Mouse (Mus musculus): ENCODE measurements around the gene Kazald1. TPM values are rescaled to one million over a fixed set of nuclear protein-coding genes. Genes with fewer than 3 reads are reported as not detected.
A peak's percentile ranks its signal among the peaks of the same experiment; 100 is the strongest.

Kazald1 gene
- total RNA-seq, 2 experiments from 2014 or later = 5.4 to 6.3 TPM

DNA sequence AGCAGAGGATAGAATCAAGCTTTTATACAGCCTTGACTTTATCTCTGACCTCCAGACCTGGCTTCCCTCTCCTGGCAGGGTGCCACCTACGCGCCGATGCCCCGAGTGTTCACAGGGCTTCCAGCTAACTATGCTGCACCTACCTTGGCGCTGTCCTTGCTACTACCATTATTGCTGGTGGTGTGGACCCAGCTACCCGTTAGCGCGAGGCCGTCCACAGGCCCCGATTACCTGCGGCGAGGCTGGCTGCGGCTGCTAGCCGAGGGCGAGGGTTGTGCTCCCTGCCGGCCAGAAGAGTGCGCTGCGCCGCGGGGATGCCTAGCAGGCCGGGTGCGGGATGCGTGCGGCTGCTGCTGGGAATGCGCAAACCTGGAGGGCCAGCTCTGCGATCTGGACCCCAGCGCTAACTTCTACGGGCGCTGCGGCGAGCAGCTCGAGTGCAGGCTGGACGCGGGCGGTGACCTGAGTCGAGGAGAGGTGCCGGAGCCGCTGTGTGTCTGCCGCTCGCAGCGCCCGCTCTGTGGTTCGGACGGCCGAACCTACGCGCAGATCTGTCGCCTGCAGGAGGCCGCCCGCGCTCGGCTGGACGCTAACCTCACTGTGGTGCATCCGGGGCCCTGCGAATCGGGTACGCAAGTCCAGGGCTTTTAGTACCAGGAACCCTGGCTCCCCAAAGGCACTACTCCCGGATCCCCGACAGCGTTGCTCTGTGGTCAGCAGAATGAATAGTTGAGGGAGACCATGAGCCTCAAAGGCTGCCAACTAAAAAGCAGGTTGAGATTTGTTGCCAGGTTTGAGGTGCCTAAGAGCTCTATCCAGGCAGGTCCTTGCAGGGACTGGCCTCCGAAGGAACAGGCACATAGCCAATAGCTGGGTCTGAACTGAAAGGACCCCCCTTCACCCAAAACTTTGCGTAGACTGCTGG lies 1.8 kb downstream of the Kazald1 start:
- peak; percentile 57 for DNase-seq

DNA sequence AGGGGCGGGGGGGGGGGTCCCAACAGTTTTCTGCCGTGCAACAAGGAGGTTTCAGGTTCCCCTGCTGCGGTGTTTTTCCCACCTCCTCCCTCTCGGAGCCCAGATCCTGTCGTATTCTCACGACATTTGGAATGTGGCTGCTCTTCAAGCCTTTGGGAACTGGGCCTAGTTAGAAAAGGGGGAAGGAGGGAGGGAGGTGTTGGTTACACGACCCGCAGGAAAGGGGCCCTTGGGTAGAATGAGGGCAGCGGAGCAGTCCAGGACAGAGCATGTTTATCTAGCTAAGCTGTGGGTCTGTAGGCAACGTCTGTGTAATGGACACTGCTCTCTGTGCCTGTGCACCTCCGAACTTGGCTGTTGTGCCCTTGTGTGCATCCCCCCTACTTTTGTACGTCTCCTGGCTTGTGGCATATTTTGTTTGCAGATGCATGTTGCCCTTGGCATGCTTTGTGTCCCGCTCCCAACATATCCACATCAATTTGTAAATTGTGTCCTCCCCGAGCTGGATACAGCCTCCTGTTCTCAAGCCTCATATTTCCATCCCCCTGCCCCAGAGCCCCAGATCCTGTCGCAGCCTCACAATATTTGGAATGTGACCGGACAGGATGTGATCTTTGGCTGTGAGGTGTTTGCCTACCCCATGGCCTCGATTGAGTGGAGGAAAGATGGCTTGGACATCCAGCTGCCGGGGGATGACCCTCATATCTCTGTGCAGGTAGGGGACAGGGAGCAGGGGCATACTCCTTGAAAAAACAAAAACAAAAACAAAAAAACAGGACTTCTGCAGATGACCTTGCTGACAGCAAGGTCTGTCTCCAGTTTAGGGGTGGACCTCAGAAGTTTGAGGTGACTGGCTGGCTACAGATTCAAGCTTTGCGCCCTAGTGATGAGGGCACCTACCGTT lies 3.0 kb downstream of the Kazald1 start:
- DNase-seq = no peak

DNA sequence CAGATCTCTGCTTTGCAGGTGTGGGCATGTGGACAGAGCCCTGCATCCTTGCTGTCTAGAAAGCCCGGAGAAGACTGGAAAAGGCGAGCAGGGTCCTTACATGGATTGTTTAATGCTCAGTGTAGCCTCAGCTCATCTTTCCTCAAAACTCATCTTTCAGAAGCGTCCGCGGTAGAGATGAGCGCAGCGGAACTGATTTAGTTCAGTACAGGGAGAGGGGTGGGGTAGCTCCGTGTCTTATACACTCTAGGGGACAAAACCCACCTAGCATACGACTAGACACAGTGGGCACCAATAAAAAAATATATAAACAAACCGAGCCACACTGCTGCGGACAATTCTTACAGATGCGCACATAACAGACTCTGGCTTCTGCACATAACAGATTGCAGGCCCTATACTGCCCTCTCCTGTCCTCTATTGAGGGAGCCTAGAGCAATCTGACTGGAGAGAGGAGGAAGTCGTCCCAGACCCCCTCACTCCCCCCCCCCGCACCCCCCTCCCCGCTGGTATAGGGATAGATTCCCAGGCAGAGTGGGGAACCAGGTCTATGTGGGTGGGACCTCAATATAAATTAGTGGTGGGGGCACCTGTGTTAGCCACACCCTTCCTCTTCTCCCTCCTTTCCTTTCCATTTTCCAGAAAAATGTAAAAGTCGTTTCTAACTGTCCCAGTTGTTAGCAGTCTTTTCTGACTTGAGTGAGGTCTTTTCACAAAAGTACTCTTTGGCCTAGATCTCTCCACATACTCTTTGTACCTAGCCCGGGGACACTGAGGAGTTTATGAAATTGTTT lies 4.1 kb downstream of the Kazald1 start:
- no peak for DNase-seq

DNA sequence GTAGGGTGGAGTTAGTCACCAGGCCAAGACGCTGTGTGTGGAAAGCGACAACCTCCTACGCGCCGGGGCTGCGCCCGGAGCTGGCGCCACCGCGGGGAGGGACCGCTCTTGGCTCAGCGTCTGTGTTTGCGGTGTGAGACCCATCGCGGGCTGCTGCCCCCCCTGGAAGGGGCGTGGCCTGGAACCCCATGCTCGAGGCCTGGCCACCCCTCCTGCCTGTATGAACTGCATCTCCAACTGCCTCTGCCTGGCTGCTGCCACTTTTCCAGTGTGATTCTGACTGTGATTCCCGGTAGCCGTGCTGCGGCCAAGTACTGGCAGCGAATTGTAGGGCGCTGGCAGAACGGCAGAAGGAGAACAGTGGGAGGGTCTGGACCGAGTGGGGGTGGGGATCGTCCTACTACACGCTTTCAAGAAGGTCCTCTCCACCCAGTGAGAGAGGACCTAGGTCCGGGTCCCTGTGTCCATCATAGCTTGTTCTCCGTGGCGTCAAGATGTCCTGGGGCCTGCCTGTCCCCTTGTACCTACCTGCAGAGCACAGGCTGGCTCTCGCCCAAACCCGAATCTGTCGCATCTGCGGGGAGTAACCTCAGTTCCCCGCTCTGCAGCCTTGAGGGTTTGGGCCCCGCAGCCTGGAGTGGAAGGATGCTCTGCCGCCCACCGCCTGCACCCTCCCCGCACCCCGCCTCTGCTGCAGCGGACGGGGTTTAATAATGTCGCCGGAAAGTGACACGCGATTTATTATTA lies 4.9 kb downstream of the Kazald1 start:
- DNase-seq = peak; percentile 76

DNA sequence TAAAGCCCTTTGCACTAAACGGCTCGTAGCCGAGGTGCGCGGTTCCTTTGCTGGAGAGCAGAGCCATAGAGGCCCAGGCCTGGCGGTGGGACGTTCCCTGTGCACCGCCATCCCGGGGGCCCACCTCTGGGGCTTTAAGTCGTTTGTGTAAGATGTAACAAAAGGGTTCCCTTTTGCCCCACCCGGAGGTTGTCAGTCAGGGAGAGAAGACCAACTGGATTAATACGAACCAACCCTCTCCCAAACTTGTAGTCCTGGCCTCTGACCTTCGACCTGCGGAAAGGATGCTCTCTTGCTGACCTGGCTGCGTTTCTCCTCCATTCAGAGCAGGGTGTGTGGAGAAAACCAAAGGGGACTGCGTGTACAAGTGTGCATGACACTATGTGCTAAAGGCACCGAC lies 5.7 kb downstream of the Kazald1 start:
- DNase-seq = no peak

DNA sequence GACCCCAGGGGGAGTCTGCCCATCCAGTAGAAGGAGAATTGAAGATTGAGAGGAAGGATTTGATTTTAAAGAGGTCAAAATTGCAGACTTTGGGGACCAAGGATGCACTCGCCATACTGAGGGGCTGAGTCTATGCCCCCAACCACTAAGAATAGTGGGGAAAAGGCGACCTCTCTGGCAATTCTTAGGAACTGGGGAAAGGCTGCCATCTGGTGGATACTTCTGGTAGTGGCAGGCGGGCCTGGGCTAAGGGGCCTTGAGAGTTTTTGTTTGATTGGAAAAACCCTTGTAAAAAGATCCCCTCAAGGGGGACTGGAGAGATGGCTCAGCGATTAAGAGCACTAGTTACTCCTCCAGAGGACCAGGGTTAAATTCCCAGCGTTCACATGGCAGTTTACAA lies 6.2 kb downstream of the Kazald1 start:
- peak; percentile 32 for DNase-seq

DNA sequence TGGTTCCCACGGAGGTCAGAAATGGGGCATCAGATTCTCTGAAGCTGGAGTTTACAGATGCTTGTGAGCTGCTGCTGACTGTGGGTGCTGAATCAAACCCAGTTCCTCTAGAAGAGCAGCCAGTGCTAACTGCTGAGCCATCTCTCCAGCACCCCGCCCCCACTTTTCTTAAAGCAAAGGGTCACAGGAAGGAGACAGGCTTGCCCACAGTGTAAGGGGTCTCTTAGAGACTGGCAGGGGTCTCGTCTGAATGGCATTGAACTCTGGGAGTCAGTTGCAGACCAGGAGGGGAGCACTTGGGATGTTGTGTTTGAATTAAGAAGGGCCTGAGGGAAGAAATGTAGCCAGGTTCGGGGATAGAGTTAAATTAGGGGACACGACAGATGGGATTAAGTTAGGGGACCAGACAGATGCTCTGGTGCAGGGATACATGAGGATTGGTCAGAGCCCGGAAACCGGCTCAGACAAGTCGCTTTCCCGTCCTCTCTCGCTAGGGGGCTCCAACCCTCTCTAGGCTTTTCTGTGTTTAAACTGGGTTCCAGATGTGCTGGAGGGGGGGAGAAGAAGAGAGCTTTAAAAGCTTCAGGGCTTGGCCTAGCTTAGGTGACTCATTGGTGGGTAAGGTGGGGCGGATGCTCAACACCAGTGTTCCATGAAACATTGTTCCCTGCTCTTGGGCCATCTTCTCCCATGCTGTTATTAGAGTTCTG lies 7.0 kb downstream of the Kazald1 start:
- DNase-seq = no peak

DNA sequence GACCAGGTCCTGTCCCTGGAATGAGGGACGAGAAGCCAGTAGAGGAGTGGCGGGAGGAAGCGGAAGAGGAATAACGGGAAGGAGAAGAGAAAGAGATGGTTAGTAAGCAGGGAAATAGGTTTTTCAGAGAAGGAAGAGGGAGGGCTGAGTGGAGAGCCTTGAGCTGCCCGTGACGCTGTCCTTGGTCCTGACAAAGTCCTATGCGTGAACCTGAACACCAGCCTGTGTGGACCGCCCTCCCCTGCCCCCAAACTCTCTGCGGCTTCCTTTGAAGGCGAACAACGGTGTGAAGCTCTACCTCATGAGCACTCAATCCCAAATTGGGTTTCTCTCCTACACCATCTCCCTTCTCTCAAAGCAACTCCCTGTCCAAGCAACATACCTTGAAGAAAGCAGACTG lies 22.8 kb downstream of the Kazald1 start:
- no peak for DNase-seq

DNA sequence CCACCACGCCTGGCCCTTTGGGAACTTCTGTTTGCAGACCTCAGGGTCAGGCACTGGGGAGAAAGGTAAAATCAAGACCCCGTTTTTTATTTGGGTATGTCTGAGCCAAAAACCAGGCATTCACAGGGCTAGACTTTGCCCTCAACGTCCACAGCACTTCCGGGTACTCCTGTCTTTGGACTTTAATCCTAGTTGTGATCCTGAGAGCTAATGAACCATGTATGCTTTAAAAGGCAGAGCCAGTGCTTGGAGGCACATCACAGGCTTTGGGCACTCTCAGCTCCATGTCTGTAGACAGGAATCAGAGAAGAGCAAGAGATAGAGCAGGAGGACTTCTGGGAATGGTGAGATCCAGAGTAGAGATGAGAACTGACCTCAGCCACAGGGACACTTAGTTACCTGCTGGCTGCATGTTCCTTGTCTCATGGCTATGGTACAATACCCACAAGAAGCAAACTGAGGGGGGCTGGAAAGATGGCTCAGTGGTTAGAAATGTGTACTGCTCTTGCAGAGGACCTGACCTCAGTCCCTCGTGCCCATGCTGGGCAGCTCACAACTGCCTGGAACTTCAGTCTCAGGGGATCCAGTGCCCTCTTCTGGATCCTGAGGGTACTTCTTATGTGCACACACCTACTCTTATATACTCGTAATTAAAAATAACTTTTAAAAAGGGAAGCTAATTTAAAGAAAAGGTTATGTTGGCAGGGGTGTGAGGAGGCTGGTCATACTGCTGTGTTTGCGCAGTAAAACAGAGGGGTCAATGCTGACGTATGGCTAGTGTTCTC lies 25.6 kb downstream of the Kazald1 start:
- DNase-seq = no peak

DNA sequence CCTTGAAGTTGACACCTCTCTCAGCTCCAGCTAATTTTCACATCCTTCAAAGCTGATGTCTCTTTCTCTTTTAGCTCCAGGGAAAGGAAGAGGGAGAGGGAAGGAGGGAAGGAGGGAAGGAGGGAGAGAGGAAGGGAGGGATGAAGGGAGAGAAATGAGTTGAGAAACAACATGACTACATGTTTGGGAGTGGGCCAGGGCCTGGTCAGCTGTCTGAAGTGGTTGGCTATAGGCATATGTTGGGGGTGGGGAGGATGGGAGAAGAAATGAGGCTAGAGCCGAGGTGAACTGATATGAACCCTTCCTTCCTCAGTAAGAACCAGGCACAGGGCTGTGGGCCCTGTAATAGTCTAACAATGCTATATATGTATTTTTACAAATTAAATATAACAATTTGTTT lies 30.6 kb downstream of the Kazald1 start:
- no peak for DNase-seq

DNA sequence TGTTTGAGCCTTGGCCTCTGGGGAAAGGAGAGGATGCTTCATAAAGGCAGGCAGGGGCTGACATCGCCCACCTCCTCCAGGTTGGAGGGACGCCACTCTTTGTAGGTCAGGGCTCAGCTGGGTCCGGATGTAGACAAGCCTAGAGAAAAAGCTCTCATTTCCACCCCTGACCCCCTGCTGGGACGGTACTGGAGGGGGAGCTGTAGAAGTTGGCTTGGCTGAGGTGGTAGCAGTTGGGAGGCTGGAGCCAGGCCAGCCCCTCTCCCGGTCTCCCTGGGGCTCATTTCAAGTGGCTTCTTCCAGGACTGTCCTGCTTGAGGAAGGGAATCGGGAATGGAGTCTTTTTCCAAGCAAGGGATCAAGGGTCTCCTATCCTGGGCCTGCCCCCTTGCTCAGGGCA lies 31.6 kb downstream of the Kazald1 start:
- no peak for DNase-seq

DNA sequence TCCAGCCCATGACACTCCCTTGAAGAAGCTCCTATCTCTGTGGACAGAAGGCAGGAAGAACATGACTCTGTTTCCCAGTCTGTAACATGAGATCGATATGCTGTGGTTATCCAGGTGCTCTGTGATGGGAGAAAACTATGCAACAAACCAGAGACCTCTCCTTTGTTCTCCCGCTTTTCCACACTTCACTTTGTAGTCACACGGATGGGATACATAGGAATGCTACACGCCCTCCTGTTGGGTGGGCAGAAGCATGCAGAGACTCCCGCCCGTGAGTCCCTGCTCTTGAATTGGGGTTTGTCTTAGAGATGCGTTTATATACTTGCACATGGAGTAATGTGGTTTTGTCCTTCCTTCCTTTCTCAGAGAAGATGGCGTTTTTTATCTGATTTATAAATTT lies 35.6 kb downstream of the Kazald1 start:
- no peak for DNase-seq

DNA sequence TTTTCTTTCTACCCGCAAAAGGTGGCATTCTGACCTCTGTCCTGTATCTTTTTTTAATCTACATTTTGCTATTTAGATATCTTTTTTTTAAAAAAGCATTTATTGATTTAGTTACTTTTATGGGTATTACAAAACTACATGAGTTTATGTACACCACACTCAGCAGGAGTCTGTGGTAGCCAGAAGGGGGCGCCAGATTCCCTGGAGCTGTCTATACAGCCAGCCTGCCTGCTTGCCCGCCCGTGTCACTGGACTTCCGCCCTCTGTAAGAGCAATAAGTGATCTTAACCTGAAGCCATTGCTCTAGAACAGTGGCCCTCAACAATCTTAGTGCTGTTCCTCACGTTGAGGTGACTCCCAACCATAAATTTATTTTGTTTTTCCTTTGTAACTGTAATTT lies 37.4 kb downstream of the Kazald1 start:
- no peak for DNase-seq

DNA sequence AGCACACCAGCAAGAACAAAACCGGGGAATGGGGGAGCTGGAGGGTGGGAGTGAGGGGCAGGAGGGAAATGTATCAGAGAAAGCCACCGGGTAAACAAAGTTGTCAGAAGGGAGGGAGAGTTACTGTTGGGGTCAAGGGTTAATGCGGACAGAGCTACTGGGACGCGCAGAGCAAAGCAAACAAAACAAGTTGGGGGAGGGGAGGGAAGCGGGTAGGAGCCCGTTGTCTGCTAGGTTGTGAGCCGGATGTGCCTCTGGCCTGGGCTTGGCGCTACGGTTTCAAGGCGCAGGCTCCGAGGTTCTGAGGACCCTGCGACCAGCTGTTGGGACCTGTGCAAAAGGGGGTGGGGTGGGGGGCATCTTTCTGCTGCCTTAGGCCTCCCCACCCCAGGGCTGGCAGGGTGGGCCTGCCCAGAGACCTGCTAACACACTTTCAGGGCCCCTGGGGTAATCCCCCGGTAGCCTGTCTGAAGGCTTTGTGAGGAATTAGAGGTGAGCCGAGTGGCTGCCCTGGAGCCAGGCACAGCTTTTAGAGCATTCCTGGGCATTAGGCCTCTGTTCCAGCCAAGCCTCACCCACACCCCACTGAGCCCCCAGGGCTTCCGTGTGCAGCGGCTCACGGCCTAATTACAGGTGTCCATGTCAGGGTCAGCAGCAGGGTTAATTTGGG lies 38.9 kb downstream of the Kazald1 start:
- DNase-seq = no peak

DNA sequence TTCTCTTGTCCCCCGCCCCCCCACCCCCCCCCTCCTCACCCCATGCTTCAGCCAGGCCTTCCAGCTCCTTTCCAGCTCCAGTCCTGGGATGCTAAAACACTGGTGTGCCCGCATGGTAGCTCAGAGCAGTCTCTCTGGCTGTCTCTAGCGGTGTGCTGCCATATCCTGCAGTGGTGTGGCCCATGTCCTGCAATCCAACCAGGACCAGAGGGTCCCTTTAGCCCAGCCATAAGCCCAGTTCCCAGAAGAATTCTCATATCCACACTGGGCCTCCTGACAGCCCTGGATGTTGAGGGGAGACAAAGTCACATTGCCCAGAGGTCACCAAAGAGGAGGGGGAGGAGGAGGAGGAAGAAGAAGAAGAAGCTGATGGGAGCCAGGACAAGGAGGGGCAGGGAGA lies 39.7 kb downstream of the Kazald1 start:
- DNase-seq = no peak

DNA sequence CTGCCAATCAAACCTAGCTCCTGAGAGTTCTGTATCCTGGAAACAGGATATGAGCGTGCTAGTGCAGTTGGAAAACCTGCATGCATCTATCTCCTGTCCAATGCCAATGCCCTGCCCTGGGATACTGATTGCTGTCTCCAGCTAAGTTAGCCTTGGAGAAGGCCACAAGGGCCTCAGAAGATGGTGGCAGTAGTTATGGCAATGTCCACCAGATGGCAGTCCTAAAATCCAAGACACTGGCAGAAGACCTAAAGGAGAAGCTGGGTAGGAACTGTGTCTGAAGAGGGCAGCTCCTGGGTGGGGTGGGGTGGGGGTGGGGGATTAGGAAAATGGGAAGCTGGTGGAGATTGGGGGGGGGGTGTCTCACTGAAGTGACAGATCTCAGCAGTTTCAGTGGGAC lies 41.8 kb downstream of the Kazald1 start:
- no peak for DNase-seq
